Mouse (Mus musculus): ENCODE results near the gene Gm10645. TPM values are rescaled to one million over a fixed set of nuclear protein-coding genes. Genes with fewer than 3 reads are reported as not detected.
A peak's percentile ranks its signal among the peaks of the same experiment; 100 is the strongest.

Gene Gm10645
- total RNA-seq, 2 experiments from 2014 or later, result 0.31 TPM; not detected in 1

- intact Hi-C loops (cut with DNase I), result loop anchor here (5.0 kb wide), 1 partner anchor 273 kb away; no protein-coding TSS in a partner anchor
- DNase-seq, result peak in 1 of 2 experiments; percentile 16
These were observed 3.7 kb upstream of the Gm10645 start for GRCm38 (mm10) chr8:83169709-83170108.

GRCm38 (mm10) chr8:83169127-83169526 is 3.2 kb upstream of the Gm10645 start:
- no peak for DNase-seq
- intact Hi-C loops (cut with DNase I), result loop anchor here (5.0 kb wide), 1 partner anchor 273 kb away; no protein-coding TSS in a partner anchor

- DNase-seq, result no peak
- intact Hi-C loops (cut with DNase I), result loop anchor here (5.0 kb wide), 1 partner anchor 274 kb away; no protein-coding TSS in a partner anchor
These were observed 2.0 kb upstream of the Gm10645 start for GRCm38 (mm10) chr8:83167932-83168331.

DNA sequence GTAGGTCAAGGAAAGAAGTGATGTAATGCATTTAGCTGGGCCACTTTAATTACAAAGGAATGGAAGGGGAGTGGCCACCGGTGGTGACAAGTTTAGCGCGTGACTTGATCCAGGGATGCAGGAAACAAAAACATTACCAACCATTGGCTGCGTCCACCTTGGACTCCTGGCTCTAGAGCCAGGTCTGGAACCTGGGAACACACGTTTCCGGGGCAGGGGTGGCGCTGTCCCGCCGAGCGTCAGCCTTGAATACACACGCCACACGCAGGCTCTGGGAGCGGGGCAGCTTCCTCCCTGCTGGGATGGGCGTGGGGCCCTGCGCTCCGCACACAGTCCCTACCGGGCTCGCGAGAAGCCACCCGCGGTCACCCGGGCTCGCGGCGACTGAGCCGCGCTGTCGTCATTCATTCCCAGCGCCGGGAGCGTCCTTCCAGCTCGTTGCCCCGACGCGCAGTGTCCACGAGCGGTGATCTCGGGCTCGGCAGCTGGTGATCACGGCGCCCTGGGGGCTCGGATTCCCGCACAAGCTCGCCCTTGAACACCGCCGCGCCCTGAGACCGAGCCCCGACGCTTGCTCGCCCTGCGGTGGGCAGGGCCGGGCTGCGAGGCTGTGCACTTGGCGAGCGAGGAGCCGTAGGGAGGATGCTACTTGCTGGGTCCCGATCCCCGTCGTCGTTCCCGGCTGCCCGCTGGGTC is 587 bp downstream of the Gm10645 start, which contains the start of gene Tbc1d9:
Tbc1d9 (plus strand) TSS at position 118 of the 696 bp plus-strand sequence.
- intact Hi-C loops (cut with DNase I), result loop anchor here (1.0 to 5.0 kb wide), 2 partner anchors 167 to 277 kb away; partner anchors contain the start of gene Elmod2
- peak; percentile 70 to 75 for DNase-seq

DNA sequence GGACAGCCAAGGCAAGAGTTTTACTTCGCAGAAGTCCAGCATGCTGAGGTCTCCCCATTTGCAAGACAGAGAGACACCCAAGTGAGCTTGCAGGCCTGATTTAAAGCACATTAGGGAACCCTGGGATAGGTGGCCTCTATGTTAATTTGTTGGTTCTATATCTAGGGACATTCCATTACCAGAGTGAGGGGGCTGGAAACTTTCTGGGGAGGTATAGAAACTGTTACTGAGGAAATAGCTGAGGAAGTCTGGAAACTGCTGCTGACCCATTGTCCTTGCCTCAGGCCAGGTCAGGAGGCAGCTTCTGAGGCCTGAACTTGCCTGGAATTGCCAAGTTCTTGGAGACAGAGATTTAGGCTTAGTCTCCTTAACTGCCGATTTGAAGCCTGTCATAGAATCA is 5.4 kb downstream of the Gm10645 start:
- no peak for DNase-seq
- intact Hi-C loops (cut with DNase I), result no loop called here

DNA sequence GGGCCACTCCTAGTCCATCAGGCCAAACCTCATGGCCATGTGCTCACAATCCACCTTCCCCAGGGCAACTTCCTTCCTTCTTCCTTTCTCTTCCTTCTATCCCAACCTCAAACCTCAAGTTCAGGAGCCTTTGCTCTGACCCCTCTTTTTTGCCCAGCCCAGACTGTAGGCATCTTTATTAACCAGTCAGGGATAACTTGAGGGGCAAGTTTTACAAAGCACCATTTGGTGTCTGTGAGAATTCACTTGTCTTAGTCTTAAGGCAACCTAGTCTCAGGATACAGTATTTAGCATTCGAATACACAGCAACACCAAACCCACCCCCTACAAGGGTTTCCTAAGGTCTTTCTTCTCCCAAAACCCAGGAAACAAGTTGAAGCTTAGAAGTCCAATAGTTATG is 6.4 kb downstream of the Gm10645 start:
- DNase-seq, result no peak
- intact Hi-C loops (cut with DNase I), result no loop called here

GRCm38 (mm10) chr8:83158971-83159370 is 7.0 kb downstream of the Gm10645 start:
- no peak for DNase-seq
- intact Hi-C loops (cut with DNase I), result no loop called here

- intact Hi-C loops (cut with DNase I), result no loop called here
- DNase-seq, result no peak
These were observed 10.9 kb downstream of the Gm10645 start for GRCm38 (mm10) chr8:83155110-83155509.

DNA sequence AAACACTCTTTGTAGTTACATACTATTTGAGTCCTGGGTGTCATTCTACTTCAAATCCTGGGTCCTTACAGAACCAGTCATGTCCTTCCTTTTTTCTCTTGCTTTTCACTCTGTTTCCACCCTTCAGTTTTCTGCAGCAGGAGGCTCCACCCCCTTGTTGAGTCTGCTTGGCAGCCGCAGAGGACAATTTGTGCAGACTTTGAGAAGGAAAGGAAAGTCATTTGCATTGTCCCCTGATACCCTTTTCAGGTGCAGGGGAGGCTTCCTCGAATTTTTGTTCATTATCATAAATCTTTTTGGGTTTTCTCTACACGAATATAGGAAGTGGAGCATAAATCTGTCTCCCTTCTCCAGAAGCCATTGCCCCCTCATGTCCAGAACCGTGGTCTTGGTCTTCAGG is 13.5 kb downstream of the Gm10645 start:
- intact Hi-C loops (cut with DNase I), result no loop called here
- no peak for DNase-seq

DNA sequence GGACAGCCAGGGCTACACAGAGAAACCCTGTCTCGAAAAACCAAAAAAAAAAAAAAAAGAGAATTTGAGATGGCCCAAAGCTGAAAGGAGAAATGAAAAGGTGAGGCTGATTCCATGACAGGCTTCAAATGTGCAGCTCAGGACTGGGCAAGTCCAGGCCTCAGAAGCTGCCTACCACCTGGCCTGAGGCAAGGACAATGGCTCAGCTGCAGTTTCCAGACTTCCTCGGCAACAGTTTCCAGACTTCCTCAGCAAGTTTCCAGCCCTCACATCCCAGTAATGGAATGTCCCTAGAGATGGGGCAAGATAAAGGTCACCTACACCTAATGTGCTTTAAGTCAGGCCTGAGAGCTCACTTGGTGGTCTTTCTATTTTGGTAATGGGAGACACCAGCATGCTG is 13.9 kb downstream of the Gm10645 start:
- intact Hi-C loops (cut with DNase I), result no loop called here
- DNase-seq, result no peak

GRCm38 (mm10) chr8:83149124-83149523 is 16.8 kb downstream of the Gm10645 start:
- DNase-seq, result no peak
- intact Hi-C loops (cut with DNase I), result no loop called here

DNA sequence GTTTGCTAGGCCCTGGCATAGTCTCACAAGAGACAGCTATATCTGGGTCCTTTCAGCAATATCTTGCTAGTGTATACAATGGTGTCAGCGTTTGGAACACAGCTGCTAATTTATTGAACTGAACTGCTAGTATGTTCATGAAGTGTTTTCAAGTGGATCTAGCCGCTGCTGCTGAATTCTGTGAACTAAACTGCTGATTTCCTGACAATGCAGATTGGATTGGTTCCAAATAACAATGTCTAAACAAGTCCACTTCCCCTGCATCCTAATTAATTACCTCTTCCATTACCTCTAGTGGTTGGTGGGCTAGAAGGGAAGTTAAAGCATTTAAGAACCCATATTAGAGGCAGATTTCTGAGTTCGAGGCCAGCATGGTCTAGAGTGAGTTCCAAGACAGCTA is 20.5 kb downstream of the Gm10645 start:
- no peak for DNase-seq

GRCm38 (mm10) chr8:83144601-83145000 is 21.4 kb downstream of the Gm10645 start:
- intact Hi-C loops (cut with DNase I), result no loop called here

More for the DNA sequence above, 20.5 kb downstream of the Gm10645 start:
- intact Hi-C loops (cut with DNase I), result no loop called here

GRCm38 (mm10) chr8:83141358-83141757 is 24.6 kb downstream of the Gm10645 start:
- intact Hi-C loops (cut with DNase I), result no loop called here
- no peak for DNase-seq

More at GRCm38 (mm10) chr8:83144601-83145000, 21.4 kb downstream of the Gm10645 start:
- DNase-seq, result no peak

GRCm38 (mm10) chr8:83140701-83141111 is 25.3 kb downstream of the Gm10645 start:
- DNase-seq, result peak in 1 of 2 experiments; percentile 22
- intact Hi-C loops (cut with DNase I), result no loop called here

- peak in 1 of 2 experiments; percentile 28 for DNase-seq
- intact Hi-C loops (cut with DNase I), result no loop called here
These were observed 25.9 kb downstream of the Gm10645 start for GRCm38 (mm10) chr8:83140068-83140467.

DNA sequence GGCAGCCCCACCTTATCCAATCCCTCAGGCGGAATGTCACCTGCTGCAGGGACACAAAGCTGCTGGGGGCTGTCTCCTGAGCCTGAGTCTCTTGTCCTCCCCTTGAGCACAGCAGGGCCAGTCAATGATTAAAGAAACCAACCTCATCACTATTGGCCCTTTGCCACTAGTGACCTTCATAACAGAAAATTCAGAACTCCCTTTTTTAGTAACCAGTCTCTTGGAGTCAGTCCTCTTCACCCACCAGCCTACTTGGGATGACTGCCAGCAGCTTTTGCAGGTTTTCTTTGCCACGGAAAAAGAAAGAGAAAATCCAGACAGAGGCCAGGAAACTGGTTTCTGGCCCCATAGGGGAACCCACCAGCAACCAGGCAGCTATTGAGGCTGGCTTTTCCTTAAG is 30.9 kb downstream of the Gm10645 start:
- peak in 1 of 2 experiments; percentile 20 for DNase-seq
- intact Hi-C loops (cut with DNase I), result no loop called here

Other genes starting within 250 kb of the Gm10645 start
- 1 to 10 TPM; 4.5 to 5.2 TPM for gene Tbc1d9, start 818 bp downstream of the Gm10645 start, total RNA-seq (2021)
- 100 to 1,000 TPM; 110 to 572 TPM for gene Ucp1, start 124.2 kb upstream of the Gm10645 start, total RNA-seq (2021)
- gene Elmod2, start 166.3 kb upstream of the Gm10645 start, total RNA-seq (2021), result 1 to 10 TPM; 9.5 to 9.7 TPM
- gene Mgat4d, start 182.3 kb upstream of the Gm10645 start, total RNA-seq (2021), result not detected
- not detected for gene Clgn, start 223.7 kb upstream of the Gm10645 start, total RNA-seq (2021)

Data from heart, postnatal 10 days (tissue).